Mouse (Mus musculus) CH12.LX (cell line): ENCODE results near the gene Tulp4.

Source experiments
- BHLHE40 ChIP-seq: IDR thresholded peaks from 2 replicates; pipeline ENCODE4 v1.6.1; 2011; ENCODE audit warnings: mild to moderate bottlenecking, low read depth, low read length, improper control_type of control experiment
- CTCF ChIP-seq, 2 experiments: IDR thresholded peaks in 1 of 2; conservative IDR thresholded peaks in 1 of 2; 2 replicates each; pipeline ENCODE4 v1.5.1; 2011 to 2012; ENCODE audit warnings: low read depth in 2 of 2, low read length in 2 of 2, improper control_type of control experiment in 1 of 2, inconsistent platforms in 1 of 2, mild to moderate bottlenecking in 1 of 2, moderate library complexity in 1 of 2
- EP300 ChIP-seq: IDR thresholded peaks from 2 replicates; pipeline ENCODE4 v1.6.1; 2011; ENCODE audit warnings: low read length, improper control_type of control experiment
- POLR2AphosphoS2 ChIP-seq: IDR thresholded peaks from 2 replicates; pipeline ENCODE4 v1.6.1; 2011; ENCODE audit warnings: low read depth, low read length, improper control_type of control experiment
- RAD21 ChIP-seq: IDR thresholded peaks from 2 replicates; pipeline ENCODE4 v1.6.1; 2011; ENCODE audit warnings: low read depth, mild to moderate bottlenecking, low read length, improper control_type of control experiment, moderate library complexity

DNA sequence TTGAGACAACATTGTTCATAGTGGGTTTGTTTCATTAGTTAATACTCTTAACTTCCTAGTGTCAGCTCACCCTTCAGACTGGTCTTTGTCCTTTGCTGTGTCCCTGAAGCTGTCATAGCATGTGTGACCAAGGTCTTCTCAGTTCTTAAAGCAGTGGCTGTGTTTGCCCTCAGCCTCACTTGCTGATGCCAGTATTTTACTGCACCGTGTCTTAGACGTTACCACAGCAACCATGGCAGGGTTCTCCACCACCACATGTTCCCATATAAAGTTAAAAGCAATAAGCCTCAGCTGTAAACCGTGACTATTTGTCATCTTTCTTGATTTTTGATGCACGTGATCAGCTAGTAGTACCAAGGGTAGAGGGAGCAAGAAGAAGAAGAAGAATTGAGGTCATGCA lies 109.4 kb downstream of the Tulp4 start:
- no peak for TF ChIP-seq POLR2AphosphoS2
- no peak for TF ChIP-seq EP300
- TF ChIP-seq RAD21 = no peak
- TF ChIP-seq CTCF (conservative IDR thresholded peaks at IDR 0.05 in 1 of 2, IDR thresholded peaks at IDR 0.05 in 1 of 2; ENCODE audit: low read depth in 2 of 2, low read length in 2 of 2) = no peak
- TF ChIP-seq BHLHE40 = no peak
